Mouse (Mus musculus) cerebellum, adult 11-12 months (tissue): Measurements from ENCODE around the gene S100a11.
"Not testable (repeated sequence)": the region's sequence is repeated elsewhere in the genome, so short reads cannot be mapped to it uniquely, and the experiment has no call there.

ENCODE experiments used
- DNase-seq: peaks from one replicate; pipeline ENCODE4 v3.0.0; 2022

Gene S100a11

DNA sequence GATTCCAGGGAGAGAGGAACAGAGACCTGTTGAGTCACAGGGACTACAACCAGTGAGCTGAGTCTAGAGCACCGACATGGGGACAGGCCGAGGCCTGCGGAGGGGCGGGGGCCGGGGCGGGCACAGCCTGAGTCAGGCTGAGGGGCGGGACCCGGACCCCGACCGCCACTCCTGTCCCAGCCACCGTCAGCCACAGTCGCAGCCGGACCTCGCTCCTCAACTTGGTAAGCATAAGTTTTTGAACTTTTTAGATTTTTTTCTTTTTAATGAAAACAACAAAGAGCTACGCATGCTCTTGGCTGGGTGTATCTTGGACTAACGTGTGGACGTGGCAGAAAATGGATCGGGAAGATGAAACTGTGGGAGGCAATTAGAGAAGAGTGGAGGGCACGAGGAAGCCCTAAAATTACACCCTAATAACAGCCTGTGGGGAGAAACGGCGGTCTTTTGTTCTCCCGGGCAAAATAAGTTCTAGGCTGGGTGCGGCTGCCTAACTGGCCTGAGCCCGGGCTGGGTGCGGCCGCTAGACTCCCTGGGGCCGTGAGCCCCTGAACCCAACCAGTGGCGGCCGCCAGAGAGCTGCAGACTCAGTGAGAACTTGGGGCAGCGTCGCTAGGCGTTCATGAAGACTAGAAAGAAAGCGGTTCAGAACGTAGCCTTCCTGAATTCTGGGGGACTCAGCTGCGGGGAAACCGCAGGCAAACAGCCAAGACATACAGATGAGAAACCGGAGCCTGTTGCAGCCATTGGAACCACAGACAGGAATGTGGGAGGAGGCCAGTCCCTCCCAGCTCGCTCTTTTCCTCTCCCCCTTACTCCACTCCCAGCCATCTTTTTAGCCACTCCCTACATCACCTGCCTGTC, at the start of gene S100a11:
Gene S100a11, plus strand, starts transcription at position 159 of the 864 bp plus-strand sequence.
- DNase-seq, result no peak

DNA sequence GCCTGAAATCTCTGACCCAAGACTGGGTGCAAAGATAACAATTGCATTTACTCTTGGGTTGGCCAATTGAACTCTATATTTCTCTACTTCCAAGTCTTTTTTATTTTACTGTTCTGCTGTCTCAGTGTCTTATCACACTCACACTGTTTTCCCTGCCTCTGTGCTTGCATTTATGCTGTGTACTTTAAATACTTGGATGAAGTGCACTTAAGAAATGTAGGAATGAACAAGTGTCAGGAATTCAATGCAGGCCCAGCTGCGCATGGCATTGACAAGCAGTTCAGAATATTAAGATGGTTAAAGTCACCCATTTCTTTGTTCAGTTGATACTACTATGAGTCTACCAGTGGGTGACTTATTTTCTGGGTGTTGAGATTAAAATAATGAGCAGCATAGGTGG, 40.2 kb upstream of the S100a11 start:
- DNase-seq, result no peak

GRCm38 (mm10) chr3:93481982-93482616, 38.2 kb upstream of the S100a11 start:
- DNase-seq, result no peak

DNA sequence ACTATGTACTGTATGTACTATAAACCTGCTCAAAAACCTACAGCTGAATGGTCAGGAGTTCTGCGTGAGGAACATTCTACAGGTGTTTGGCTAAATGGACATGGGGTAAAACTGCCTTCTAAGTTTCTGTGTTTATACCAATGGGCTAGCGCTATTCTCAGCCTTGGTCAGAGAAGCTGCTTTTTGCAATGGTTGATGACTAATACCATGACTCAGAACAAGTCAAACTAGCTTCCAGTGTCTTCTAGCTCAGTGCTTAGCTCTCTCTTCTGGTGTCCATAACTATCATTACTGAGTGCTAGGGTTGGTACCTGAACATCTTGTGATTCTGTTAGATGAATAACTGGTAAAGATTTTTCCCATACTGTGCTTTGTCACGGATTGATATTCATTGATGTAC, 34.7 kb upstream of the S100a11 start:
- no peak for DNase-seq

- DNase-seq, result no peak
Measured at GRCm38 (mm10) chr3:93488541-93488940, 31.7 kb upstream of the S100a11 start.

GRCm38 (mm10) chr3:93492176-93492575, 28.1 kb upstream of the S100a11 start:
- DNase-seq, result no peak

DNA sequence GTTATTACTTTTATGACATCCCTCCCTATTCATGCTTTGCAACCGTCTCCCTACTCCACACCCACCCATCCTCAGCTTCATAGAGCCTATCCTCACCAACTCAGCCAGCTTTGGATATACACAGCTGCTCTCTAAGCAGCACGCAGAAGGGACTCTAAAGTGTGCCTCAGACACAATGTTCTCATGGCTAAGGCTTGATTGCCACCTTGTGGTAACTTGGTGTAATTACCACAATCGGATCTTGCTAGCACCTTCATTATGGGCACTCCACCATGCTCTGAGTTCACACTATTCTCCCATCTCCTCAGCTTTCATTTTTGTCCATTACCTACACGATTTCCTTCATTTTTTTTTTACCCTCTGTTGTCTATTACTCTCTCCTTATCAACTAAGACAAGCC, 26.3 kb upstream of the S100a11 start:
- peak; percentile 4 for DNase-seq

GRCm38 (mm10) chr3:93494774-93495173, 25.5 kb upstream of the S100a11 start:
- not testable (repeated sequence) for DNase-seq

GRCm38 (mm10) chr3:93497131-93497530, 23.2 kb upstream of the S100a11 start:
- DNase-seq, result no peak

- DNase-seq, result no peak
Measured at GRCm38 (mm10) chr3:93499129-93499528, 21.2 kb upstream of the S100a11 start.

GRCm38 (mm10) chr3:93504536-93505189, 15.6 kb upstream of the S100a11 start:
- DNase-seq, result no peak

DNA sequence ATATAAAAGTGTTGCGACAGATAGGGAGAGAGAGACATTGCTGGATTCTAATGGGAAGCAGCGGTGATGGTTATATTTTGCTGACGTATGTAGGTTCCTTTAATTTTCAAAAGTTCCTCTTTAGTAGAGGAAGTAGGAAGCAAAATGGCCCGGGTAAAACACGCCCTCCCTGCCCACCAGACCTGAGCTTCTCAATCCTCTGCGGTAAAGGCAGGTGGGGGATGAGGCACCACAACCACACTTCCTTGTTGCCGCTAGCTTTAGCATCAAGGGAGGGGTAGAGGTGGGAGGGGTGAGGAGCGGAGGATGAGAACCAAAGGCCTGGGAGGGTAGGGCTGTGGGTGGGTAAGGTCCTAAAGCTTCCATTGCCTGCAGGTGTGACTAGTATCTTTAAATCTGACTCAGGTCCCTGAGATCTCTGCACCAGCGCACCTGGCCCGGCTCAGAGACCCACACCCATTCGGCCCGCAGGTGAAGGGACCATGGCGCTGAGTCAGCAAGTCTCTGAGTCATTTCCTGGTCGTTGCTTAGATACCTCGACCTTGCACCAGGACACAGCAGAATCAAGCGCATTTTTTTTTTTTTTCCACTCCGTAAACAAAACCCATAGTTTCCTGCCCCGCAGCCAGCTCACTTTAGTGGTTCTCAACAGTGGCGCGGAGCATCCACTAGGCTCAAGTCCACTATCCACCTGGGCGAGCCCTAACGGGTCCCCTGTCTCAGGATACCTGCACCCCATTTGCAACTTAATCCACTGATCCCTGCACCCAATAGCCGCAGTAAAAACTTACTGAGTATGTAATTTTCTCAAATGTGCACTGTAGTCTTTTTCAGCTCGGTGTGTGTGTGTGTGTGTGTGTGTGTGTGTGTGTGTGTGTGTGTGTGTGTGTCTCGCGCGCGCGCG, 14.1 kb upstream of the S100a11 start:
- DNase-seq, result no peak

GRCm38 (mm10) chr3:93506881-93507325, 13.4 kb upstream of the S100a11 start:
- DNase-seq, result no peak

- DNase-seq, result no peak
Measured at GRCm38 (mm10) chr3:93509301-93509700, 11.0 kb upstream of the S100a11 start.

DNA sequence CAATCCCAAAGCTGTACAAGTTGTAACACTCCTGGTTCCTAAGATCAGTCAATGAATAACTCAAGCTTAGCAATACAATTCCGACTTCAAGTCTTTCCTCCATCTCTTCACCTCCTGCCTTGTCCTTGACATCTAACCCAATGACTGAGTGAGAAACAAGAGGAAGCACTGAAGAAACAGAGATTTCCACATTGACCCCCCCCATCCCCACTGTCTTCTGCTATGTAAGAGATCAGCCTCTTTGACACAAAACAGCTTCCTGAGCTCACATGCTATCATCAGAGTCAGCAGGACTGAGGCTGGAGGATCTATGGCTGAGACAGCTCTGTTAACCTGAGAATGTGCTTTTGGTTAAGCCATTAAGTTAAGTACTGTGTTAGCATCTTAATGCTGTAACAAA, 9.3 kb upstream of the S100a11 start:
- DNase-seq, result no peak

DNA sequence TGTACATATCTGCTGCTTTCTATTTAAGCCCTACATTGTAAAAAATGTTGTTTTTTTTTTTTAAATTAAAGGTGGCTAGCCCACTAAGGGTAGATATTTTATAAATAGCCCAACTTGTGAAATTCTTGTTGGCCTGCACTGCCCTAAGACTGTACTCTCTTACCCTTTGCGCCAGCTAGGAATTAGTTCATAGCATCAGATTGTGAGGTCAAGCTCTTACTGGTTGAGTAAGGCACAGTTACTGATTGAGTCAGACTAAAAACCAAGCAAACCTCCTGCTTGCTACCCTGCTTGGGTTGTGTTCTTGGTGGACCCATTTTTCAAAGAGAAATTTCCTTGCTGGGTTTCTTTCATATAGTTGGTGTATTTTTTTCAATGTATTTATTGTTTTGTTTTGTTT, 8.5 kb upstream of the S100a11 start:
- no peak for DNase-seq

- DNase-seq, result no peak
Measured at GRCm38 (mm10) chr3:93512386-93513101, 7.7 kb upstream of the S100a11 start.

DNA sequence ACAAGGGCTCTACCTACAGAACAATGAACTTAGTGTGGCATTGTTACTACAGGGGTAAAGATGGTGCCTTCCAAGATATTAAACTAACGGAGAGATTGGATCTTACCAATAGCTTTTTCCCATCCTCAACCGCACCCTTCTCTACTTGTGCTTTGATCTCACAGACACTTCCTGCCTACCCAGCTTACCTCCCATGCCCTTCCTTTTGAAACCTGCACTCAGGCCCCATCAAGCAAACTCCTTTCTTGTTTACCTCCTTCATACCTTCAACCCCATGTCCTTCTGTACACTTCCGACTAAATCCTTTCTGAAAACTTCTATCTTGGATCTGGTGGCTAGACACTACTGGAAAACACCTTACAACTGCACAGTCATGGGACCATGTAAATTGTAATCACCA, 5.7 kb upstream of the S100a11 start:
- no peak for DNase-seq

DNA sequence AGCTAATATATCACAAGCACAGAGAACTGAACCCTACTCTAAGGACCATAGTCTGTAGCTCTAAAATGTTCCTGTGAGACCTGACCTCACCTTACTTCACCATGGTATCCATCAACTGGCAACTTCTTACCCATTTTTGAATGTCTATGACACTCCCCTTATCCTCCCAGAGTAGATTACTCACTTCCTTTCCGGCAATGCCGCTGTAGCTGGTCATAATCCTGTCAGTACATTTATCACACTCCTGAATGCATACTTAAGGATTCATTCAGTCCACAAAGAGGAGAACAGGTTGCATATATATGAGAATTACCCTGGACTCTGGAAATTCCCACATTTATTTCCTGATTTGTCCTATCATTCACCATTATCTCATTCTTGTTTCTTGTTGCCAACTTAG, 2.9 kb upstream of the S100a11 start:
- no peak for DNase-seq

GRCm38 (mm10) chr3:93519856-93520329, 395 bp upstream of the S100a11 start:
- DNase-seq, result no peak

- no peak for DNase-seq
Measured at GRCm38 (mm10) chr3:93521462-93522057, 1.3 kb downstream of the S100a11 start.
